Mouse (Mus musculus) liver, postnatal 0 days (tissue): ENCODE data around the gene Rpgrip1. TPM values are rescaled to one million over a fixed set of nuclear protein-coding genes. Genes with fewer than 3 reads are reported as not detected.
A peak's percentile ranks its signal among the peaks of the same experiment; 100 is the strongest.

Experiments
- ATAC-seq: fragments of 200-750 bp; cut with Nextera tagmentation; 2 replicates; pipeline ENCODE4 v1.8.0; 2017; ENCODE audit warnings: mild to moderate bottlenecking, moderate library complexity
- DNase-seq: peaks from one replicate; pipeline ENCODE4 v3.0.0-alpha.2; 2016
- H3K27ac ChIP-seq: fragments of 300-500 bp; sonication (generic); 2 replicates; pipeline ENCODE4 v1.5.1; 2014; ENCODE audit warnings: antibody characterized with exemption, moderate library complexity, mild to moderate bottlenecking, low read depth
- H3K27me3 ChIP-seq: fragments of 300-500 bp; sonication (generic); 2 replicates; pipeline ENCODE4 v1.6.1; 2014; ENCODE audit warnings: low read length, control low read depth, mixed read lengths; ENCODE audit not compliant: insufficient read depth
- H3K36me3 ChIP-seq: fragments of 300-500 bp; sonication (generic); replicated peaks from 2 replicates; pipeline ENCODE4 v1.6.1; 2014; ENCODE audit warnings: mild to moderate bottlenecking, control low read depth, low read length, moderate library complexity, mixed read lengths; ENCODE audit not compliant: insufficient read depth
- H3K4me1 ChIP-seq: fragments of 300-500 bp; sonication (generic); 2 replicates; pipeline ENCODE4 v1.6.1; 2014; ENCODE audit warnings: antibody characterized with exemption, mild to moderate bottlenecking, control low read depth; ENCODE audit not compliant: insufficient read depth
- H3K4me2 ChIP-seq: fragments of 300-500 bp; sonication (generic); 2 replicates; pipeline ENCODE4 v1.6.1; 2014; ENCODE audit warnings: low read depth, mild to moderate bottlenecking, low read length, moderate library complexity, mixed read lengths
- H3K4me3 ChIP-seq: fragments of 300-500 bp; sonication (generic); 2 replicates; pipeline ENCODE4 v1.5.1; 2014; ENCODE audit warnings: low read depth, low read length
- H3K9ac ChIP-seq: fragments of 300-500 bp; sonication (generic); replicated peaks from 2 replicates; pipeline ENCODE4 v1.6.1; 2014; ENCODE audit warnings: mild to moderate bottlenecking, moderate library complexity
- H3K9me3 ChIP-seq: fragments of 300-500 bp; sonication (generic); 2 replicates; pipeline ENCODE4 v1.6.1; 2016; ENCODE audit warnings: mild to moderate bottlenecking, control low read depth, low read length, mixed read lengths
- CTCF ChIP-seq: sonication (generic); IDR thresholded peaks from 2 replicates; pipeline ENCODE4 v1.5.1; 2016; ENCODE audit warnings: antibody characterized with exemption, low read depth
- EP300 ChIP-seq: IDR thresholded peaks from 2 replicates; pipeline ENCODE4 v1.6.1; 2016; ENCODE audit warnings: antibody characterized with exemption, low read depth, mild to moderate bottlenecking
- WGBS: fragments of 180-500 bp; shearing (Covaris S2); extraction: QIAGEN DNeasy Blood & Tissue Kit; methylation state at CpG from one replicate; pipeline ENCODE4 v1.1.7; 2014; ENCODE audit not compliant: insufficient replicate concordance; 5-methylcytosine and 5-hydroxymethylcytosine counted together
- polyA plus RNA-seq: library from polyadenylated mRNA; unstranded; fragments of >200 nt; fragmentation: Nextera tagmentation; extraction: Ambion mirVana; gene quantifications from 2 replicates; pipeline ENCODE4 v1.2.1, GENCODE M21; 2015

Rpgrip1 gene
- polyA plus RNA-seq, 1 experiment from 2014 or later, result 30.7 TPM

- no peak overlapping the region for H3K27ac ChIP-seq
- no peak overlapping the region for H3K4me2 ChIP-seq
- no peaks in the 10 kb centered on the region for H3K4me1 ChIP-seq
- no peaks in the 10 kb centered on the region for H3K9me3 ChIP-seq
- 54% methylated on average over 2 of the region's 2 CpGs for WGBS
- DNase-seq (no peak), ATAC-seq (no peak)
- no peaks in the 10 kb centered on the region for H3K27me3 ChIP-seq
- peaks cover 3% of the 10 kb centered on the region; the same call in 1 of the 2 replicates for H3K36me3 ChIP-seq
- H3K9ac ChIP-seq, result no peak overlapping the region
- TF ChIP-seq CTCF (peak; percentile 37), EP300 (no peak)
- no peak overlapping the region for H3K4me3 ChIP-seq
These were observed 79.0 kb downstream of the Rpgrip1 start for GRCm38 (mm10) chr14:52189519-52189918.

GRCm38 (mm10) chr14:52190740-52191359 is 80.3 kb downstream of the Rpgrip1 start:
- peak; percentile 73 for ATAC-seq

GRCm38 (mm10) chr14:52195691-52196090 is 85.2 kb downstream of the Rpgrip1 start:
- Histone ChIP-seq H3K4me1 (peaks cover 17% of the 10 kb centered on the region), H3K27me3 (no peaks in the 10 kb centered on the region), H3K36me3 (peaks cover 22% of the 10 kb centered on the region), H3K9ac (peak overlapping the region; percentile 96), H3K4me2 (peak overlapping the region; percentile 68), H3K4me3 (peak overlapping the region; percentile 89), H3K9me3 (no peaks in the 10 kb centered on the region), H3K27ac (no peak overlapping the region)
- peak; percentile 78 for TF ChIP-seq CTCF
- no peak for TF ChIP-seq EP300
- WGBS, result 7% methylated on average over 3 of the region's 3 CpGs
- peak; percentile 80 for DNase-seq
- ATAC-seq, result no peak

More at GRCm38 (mm10) chr14:52190740-52191359, 80.3 kb downstream of the Rpgrip1 start:
- Histone ChIP-seq H3K4me1 (peaks cover 4% of the 10 kb centered on the region), H3K9ac (no peak overlapping the region), H3K27ac (0 out of 2 replicates have a peak overlapping the region, but pooled peaks have one; percentile 23), H3K9me3 (no peaks in the 10 kb centered on the region), H3K36me3 (peaks cover 3% of the 10 kb centered on the region; the same call in 1 of the 2 replicates), H3K4me3 (no peak overlapping the region), H3K27me3 (no peaks in the 10 kb centered on the region), H3K4me2 (no peak overlapping the region)
- DNase-seq, result peak; percentile 72
- TF ChIP-seq CTCF, result peak; percentile 87
- TF ChIP-seq EP300, result no peak

GRCm38 (mm10) chr14:52196230-52197155 is 86.0 kb downstream of the Rpgrip1 start:
- Histone ChIP-seq H3K36me3 (peaks cover 27% of the 10 kb centered on the region), H3K4me1 (peaks cover 17% of the 10 kb centered on the region), H3K9me3 (no peaks in the 10 kb centered on the region), H3K27me3 (no peaks in the 10 kb centered on the region), H3K4me3 (peak overlapping the region; percentile 89), H3K9ac (peak overlapping the region; percentile 96), H3K4me2 (peak overlapping the region; percentile 68), H3K27ac (peak overlapping the region; percentile 100)
- under 1% methylated on average over 56 of the region's 59 CpGs for WGBS
- no peak for DNase-seq
- ATAC-seq, result peak; percentile 44
- no peak for TF ChIP-seq EP300

GRCm38 (mm10) chr14:52197156-52197878 is 86.8 kb downstream of the Rpgrip1 start, which contains the start of gene Supt16:
TSS of gene Supt16 (minus strand) at chr14:52197416.
- Histone ChIP-seq H3K9me3 (no peaks in the 10 kb centered on the region), H3K27ac (peak within 1 kb of the TSS; percentile 100), H3K4me1 (peaks cover 17% of the 10 kb centered on the region), H3K36me3 (peaks cover 35% of the 10 kb centered on the region), H3K27me3 (no peaks in the 10 kb centered on the region), H3K4me2 (peak within 1 kb of the TSS; percentile 68), H3K4me3 (peak within 1 kb of the TSS; percentile 89), H3K9ac (peak within 1 kb of the TSS; percentile 96)
- TF ChIP-seq EP300 (0 out of 2 replicates have a peak, but pooled peaks have one; percentile 8), CTCF (no peak)
- DNase-seq (peak; percentile 89), ATAC-seq (peak; percentile 96)
- under 1% methylated on average over 59 of the region's 59 CpGs for WGBS

GRCm38 (mm10) chr14:52198141-52198540 is 87.6 kb downstream of the Rpgrip1 start:
- WGBS, result 22% methylated on average over 3 of the region's 3 CpGs
- ATAC-seq, result no peak
- peak overlapping the region; percentile 96 for H3K9ac ChIP-seq
- no peaks in the 10 kb centered on the region for H3K9me3 ChIP-seq
- H3K4me3 ChIP-seq, result peak overlapping the region; percentile 89
- TF ChIP-seq EP300 (no peak), CTCF (no peak)
- H3K4me1 ChIP-seq, result peaks cover 17% of the 10 kb centered on the region
- H3K4me2 ChIP-seq, result peak overlapping the region; percentile 68
- H3K27me3 ChIP-seq, result no peaks in the 10 kb centered on the region
- peak overlapping the region; percentile 100 for H3K27ac ChIP-seq
- DNase-seq, result peak; percentile 26
- H3K36me3 ChIP-seq, result peaks cover 40% of the 10 kb centered on the region
